Mouse (Mus musculus): ENCODE measurements around the gene Cradd. TPM values are rescaled to one million over a fixed set of nuclear protein-coding genes. Genes with fewer than 3 reads are reported as not detected.
A peak's percentile ranks its signal among the peaks of the same experiment; 100 is the strongest.

The Cradd gene
- total RNA-seq, 2 experiments from 2014 or later, result 5.7 to 6.7 TPM

GRCm38 (mm10) chr10:95244961-95245679 is 78.8 kb downstream of the Cradd start:
- no peak for DNase-seq (ENCODE audit: low spot score in 2 of 2)

GRCm38 (mm10) chr10:95239196-95240069 is 84.5 kb downstream of the Cradd start:
- DNase-seq (ENCODE audit: low spot score in 2 of 2), result no peak

GRCm38 (mm10) chr10:95238667-95239066 is 85.3 kb downstream of the Cradd start:
- DNase-seq (ENCODE audit: low spot score in 2 of 2), result no peak

DNA sequence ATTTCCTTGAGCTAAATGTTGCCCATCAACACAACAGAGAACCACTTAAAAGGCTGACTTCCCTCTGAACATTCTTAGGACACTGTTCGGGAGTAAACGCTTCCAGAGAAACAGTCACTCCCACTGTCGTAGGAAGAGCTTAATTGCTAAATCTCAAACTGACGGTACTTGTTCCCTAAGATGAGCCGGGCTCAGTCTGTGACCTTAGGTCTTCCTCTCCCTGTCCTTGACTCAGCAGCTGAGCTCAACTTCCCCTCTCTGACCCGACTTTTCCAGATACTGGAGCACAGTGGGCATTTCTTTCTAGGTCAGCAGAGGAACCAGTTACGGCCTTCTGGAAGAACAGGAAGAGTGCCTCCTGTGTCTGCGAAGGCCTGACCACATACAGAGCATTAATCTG is 87.7 kb downstream of the Cradd start:
- DNase-seq (ENCODE audit: low spot score in 2 of 2), result no peak

GRCm38 (mm10) chr10:95234661-95235060 is 89.3 kb downstream of the Cradd start:
- DNase-seq (ENCODE audit: low spot score in 2 of 2), result no peak

DNA sequence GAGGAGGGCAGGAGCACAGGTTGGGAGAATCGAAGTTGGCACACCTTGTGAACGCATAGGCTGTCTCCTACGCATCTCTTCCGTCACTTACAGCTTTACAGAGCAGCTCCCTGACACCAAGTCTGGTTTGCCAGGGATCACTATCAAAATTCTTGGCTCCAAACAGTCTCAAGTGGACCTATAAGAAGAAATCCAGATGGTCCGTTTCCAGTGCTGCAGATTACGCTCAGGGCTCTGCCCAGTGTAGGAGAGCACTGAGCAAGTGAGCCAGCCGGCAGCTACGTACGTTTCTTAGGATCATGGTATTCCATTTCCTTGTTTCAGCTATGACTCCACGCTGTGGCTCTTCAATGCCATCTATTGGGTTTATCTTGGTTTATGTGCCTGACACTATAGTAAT is 90.9 kb downstream of the Cradd start:
- DNase-seq (ENCODE audit: low spot score in 2 of 2), result no peak

GRCm38 (mm10) chr10:95232554-95232953 is 91.4 kb downstream of the Cradd start:
- DNase-seq (ENCODE audit: low spot score in 2 of 2), result no peak

GRCm38 (mm10) chr10:95228192-95228591 is 95.7 kb downstream of the Cradd start:
- peak in 1 of 2 experiments; percentile 55 for DNase-seq (ENCODE audit: low spot score in 2 of 2)

GRCm38 (mm10) chr10:95227590-95227989 is 96.3 kb downstream of the Cradd start:
- DNase-seq (ENCODE audit: low spot score in 2 of 2), result no peak

DNA sequence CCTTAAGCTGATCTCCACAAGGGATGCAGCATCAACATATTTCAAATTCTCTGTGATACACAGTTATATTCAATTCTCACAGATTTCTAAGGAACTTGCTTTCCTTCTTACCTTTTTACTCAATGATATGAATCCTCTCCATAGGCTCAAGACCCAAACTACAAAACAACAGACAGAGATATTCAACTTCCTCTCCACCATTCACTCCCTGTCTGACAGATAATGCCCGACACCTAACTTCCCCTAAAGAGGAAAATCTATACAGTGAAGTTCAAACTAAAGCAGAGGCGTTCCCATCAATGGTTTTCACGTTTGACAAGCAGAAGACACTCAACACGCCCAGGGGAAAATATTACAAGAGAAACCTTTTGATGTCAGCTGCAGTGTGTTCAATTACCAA is 97.2 kb downstream of the Cradd start:
- no peak for DNase-seq (ENCODE audit: low spot score in 2 of 2)

DNA sequence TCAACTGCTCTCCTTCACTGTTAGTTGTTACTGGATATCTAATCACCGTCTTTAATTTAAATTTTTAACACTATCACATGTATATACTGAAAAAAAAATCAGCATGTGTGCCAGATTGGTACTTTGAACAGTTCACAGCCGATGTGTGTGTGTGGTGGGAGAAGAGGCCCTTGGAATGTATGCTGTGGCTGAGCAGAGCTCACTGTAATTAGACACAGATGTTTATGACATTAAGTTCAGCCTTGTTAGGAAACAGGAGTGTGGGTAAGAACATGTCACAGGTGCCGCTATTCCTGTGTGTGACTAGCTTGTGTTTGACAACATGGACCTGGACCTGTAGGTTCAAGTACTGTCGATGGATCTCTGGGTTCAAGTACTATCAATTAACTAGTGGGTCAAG is 98.9 kb downstream of the Cradd start:
- DNase-seq (ENCODE audit: low spot score in 2 of 2), result no peak

DNA sequence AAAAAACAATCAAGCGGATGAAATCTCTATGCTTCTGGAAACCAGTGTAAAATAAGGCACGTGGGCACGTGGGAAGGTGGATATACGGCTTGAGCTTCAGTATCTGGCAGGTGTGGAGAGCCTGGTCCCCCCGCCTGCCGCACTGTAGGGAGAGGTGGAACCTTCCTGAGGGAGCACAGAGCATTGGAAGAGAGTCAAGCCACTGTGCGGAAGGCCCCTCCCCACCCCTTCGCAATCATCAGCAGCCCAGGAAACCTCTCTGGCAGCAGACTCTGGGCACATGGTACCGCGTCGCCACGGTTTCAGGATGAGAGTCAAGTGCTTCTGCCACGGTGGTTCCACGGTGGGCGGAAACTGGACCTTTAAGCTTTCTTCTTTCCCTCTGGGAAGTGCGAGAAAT is 100.7 kb downstream of the Cradd start:
- DNase-seq (ENCODE audit: low spot score in 2 of 2), result no peak

- DNase-seq (ENCODE audit: low spot score in 2 of 2), result no peak
These were observed 102.0 kb downstream of the Cradd start for GRCm38 (mm10) chr10:95221914-95222313.

GRCm38 (mm10) chr10:95220536-95220935 is 103.4 kb downstream of the Cradd start:
- no peak for DNase-seq (ENCODE audit: low spot score in 2 of 2)

GRCm38 (mm10) chr10:95218683-95219060 is 105.3 kb downstream of the Cradd start:
- no peak for DNase-seq (ENCODE audit: low spot score in 2 of 2)

GRCm38 (mm10) chr10:95217956-95218682 is 105.8 kb downstream of the Cradd start:
- no peak for DNase-seq (ENCODE audit: low spot score in 2 of 2)

DNA sequence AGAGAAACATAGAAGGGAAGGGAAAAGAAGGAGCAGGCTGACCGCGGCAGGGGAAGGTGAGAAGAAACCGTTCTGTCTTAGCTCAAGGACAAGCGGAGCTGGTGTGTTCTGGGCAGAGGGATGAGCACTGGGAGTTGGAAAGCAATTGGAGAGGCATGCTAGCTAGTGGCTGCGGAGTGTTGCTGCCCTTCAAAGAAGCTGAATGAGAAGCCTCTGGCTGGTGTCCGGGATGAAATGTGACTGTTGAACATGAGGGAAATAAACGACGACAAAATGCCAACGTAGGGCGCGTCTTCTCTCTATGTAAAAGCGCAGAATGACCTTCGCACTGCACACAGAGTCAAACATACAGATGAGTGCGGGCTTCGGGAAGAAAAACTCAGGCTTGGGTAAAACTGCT is 108.6 kb downstream of the Cradd start:
- no peak for DNase-seq (ENCODE audit: low spot score in 2 of 2)

- DNase-seq (ENCODE audit: low spot score in 2 of 2), result no peak
These were observed 110.1 kb downstream of the Cradd start for GRCm38 (mm10) chr10:95213820-95214219.

DNA sequence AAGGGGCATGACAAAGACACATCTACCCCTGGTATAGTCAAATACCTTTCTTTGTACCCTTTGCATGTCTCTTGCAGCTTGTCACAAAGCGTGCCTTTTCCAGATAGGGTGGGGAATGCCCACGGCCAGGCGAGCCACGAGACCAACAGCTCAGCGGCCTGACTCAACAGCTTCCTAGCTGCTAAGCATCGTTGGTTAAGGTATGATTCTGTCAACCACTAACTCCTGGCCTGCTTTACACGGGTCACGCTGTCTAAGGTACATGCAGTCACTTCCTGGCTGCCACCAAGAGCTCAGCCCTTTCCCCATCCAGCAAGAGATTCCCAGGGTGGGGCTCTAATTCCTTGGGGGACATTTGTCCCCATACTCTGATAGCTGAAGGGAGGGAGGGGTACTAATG is 110.6 kb downstream of the Cradd start:
- no peak for DNase-seq (ENCODE audit: low spot score in 2 of 2)

DNA sequence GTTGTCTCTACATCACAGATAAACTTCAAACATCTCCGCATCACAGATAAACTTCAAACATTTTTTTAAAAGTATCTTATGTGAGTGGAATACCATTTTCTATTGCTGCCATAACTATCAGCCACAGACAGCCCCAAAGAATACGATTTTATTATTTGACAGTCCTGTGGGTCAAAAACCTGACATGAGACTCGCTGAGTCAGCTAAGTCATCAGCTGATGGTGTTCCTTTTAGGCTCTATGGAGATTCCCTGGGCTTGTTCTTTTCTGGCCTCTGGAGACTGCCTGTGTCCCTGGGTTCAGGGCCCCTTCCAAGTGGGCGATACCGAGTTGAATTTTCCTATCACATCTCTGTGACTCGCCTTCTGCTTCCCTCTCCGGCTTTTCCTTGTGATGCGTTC is 112.3 kb downstream of the Cradd start:
- no peak for DNase-seq (ENCODE audit: low spot score in 2 of 2)

DNA sequence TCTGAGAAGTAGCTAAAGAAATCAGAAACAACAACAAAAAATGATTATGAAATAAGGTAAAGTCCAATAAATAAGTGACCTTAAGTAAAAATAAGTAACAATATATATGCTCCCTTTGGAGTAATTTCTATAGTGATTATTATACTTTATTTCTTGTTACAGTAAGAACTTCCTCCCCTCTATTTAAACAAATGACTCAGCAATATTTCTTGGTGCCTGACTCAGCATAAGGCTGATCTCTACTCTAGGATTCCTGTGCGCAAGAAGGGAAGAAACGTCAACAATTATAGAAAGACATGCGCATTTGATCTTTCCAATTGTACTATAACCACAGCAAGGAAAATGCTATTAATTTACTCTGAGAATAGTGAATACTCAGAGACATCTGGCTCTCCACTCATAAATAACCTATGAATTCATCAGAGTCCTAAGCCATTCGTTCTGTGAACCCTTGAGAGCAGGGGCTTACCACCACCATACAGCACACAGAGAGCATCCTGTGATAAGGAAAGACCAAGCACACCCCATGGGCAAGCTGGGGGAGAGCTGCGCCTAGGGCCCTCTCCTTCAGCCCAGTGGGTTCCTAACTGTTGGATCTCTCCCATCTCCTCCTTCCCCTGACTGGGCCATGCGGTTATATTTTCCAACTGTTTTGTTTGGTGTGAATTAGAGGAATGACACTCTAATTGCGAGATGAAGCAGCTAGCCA is 113.1 kb downstream of the Cradd start:
- DNase-seq (ENCODE audit: low spot score in 2 of 2), result no peak

Measured in layer of hippocampus, adult 18-20 months (tissue).